Mouse (Mus musculus): ENCODE data around the gene Fgd5. TPM values are rescaled to one million over a fixed set of nuclear protein-coding genes. Genes with fewer than 3 reads are reported as not detected.

The Fgd5 gene
- polyA plus RNA-seq, 1 experiment, result 2.9 TPM

- H3K4me1 ChIP-seq (ENCODE audit: control insufficient read depth, insufficient read depth, insufficient read length, low read length), result peaks cover 15% of the 10 kb centered on the region; the same call in 1 of the 2 replicates
- H3K27me3 ChIP-seq (ENCODE audit: control insufficient read depth, insufficient read depth, low read length), result no peaks in the 10 kb centered on the region
- H3K36me3 ChIP-seq (ENCODE audit: control insufficient read depth, insufficient read depth, low read length), result no peaks in the 10 kb centered on the region; the same call in 1 of the 2 replicates
- TF ChIP-seq POLR2A (IDR thresholded peaks at IDR 0.05; ENCODE audit: low read depth, low read length) (no peak), CTCF (IDR thresholded peaks at IDR 0.05; ENCODE audit: extremely low read depth, insufficient read length, insufficient replicate concordance, low read depth, low read length) (no peak)
- WGBS, result 16% methylated on average over 3 of the region's 3 CpGs
- peak overlapping the region; percentile 93 for H3K4me3 ChIP-seq (ENCODE audit: low read depth, low read length)
- H3K27ac ChIP-seq (ENCODE audit: insufficient read depth, low read depth, low read length), result peak overlapping the region; percentile 61
Measured at GRCm38 (mm10) chr6:92092737-92093136, 114.1 kb downstream of the Fgd5 start.

GRCm38 (mm10) chr6:92093869-92094268 lies 115.2 kb downstream of the Fgd5 start:
- Histone ChIP-seq H3K27ac (ENCODE audit: insufficient read depth, low read depth, low read length) (no peak overlapping the region), H3K36me3 (ENCODE audit: control insufficient read depth, insufficient read depth, low read length) (no peaks in the 10 kb centered on the region; the same call in 1 of the 2 replicates), H3K27me3 (ENCODE audit: control insufficient read depth, insufficient read depth, low read length) (no peaks in the 10 kb centered on the region), H3K4me3 (ENCODE audit: low read depth, low read length) (no peak overlapping the region), H3K4me1 (ENCODE audit: control insufficient read depth, insufficient read depth, insufficient read length, low read length) (peaks cover 15% of the 10 kb centered on the region; the same call in 1 of the 2 replicates)
- no peak for TF ChIP-seq CTCF (IDR thresholded peaks at IDR 0.05; ENCODE audit: extremely low read depth, insufficient read length, insufficient replicate concordance, low read depth, low read length)
- whole genome bisulfite sequencing, result 80% methylated on average over 2 of the region's 2 CpGs

- Histone ChIP-seq H3K4me3 (ENCODE audit: low read depth, low read length) (no peak overlapping the region), H3K27ac (ENCODE audit: insufficient read depth, low read depth, low read length) (no peak overlapping the region), H3K4me1 (ENCODE audit: control insufficient read depth, insufficient read depth, insufficient read length, low read length) (peaks cover 6% of the 10 kb centered on the region; the same call in 1 of the 2 replicates), H3K27me3 (ENCODE audit: control insufficient read depth, insufficient read depth, low read length) (no peaks in the 10 kb centered on the region), H3K36me3 (ENCODE audit: control insufficient read depth, insufficient read depth, low read length) (no peaks in the 10 kb centered on the region)
- 83% methylated on average over 2 of the region's 2 CpGs for WGBS
- TF ChIP-seq POLR2A (IDR thresholded peaks at IDR 0.05; ENCODE audit: low read depth, low read length), result no peak
- peak; percentile 28; the same call in 1 of the 2 replicates for TF ChIP-seq CTCF (IDR thresholded peaks at IDR 0.05; ENCODE audit: extremely low read depth, insufficient read length, insufficient replicate concordance, low read depth, low read length)
Measured at GRCm38 (mm10) chr6:92100679-92101360, 122.1 kb downstream of the Fgd5 start.

- no peak overlapping the region for H3K27ac ChIP-seq (ENCODE audit: insufficient read depth, low read depth, low read length)
- H3K36me3 ChIP-seq (ENCODE audit: control insufficient read depth, insufficient read depth, low read length), result peaks cover 2% of the 10 kb centered on the region; the same call in 1 of the 2 replicates
- no peak overlapping the region for H3K4me3 ChIP-seq (ENCODE audit: low read depth, low read length)
- TF ChIP-seq POLR2A (IDR thresholded peaks at IDR 0.05; ENCODE audit: low read depth, low read length) (no peak), CTCF (IDR thresholded peaks at IDR 0.05; ENCODE audit: extremely low read depth, insufficient read length, insufficient replicate concordance, low read depth, low read length) (no peak)
- no peaks in the 10 kb centered on the region for H3K27me3 ChIP-seq (ENCODE audit: control insufficient read depth, insufficient read depth, low read length)
- no peaks in the 10 kb centered on the region for H3K4me1 ChIP-seq (ENCODE audit: control insufficient read depth, insufficient read depth, insufficient read length, low read length)
Measured at GRCm38 (mm10) chr6:92124547-92124946, 145.9 kb downstream of the Fgd5 start.

Other genes starting within 250 kb of the Fgd5 start
- gene Grip2, start 151.6 kb upstream of the Fgd5 start, polyA plus RNA-seq (2012; rRNA removed), result 0.58 and 0.82 TPM in 2 replicates
- 0.65 and 1.3 TPM in 2 replicates for gene Ccdc174, start 100.8 kb upstream of the Fgd5 start, polyA plus RNA-seq (2012; rRNA removed)
- 0.06 TPM in 1 of 2 replicates, not detected in the other for gene 4930590J08Rik, start 76.1 kb upstream of the Fgd5 start, polyA plus RNA-seq (2012; rRNA removed)
- 5.2 and 12.5 TPM in 2 replicates for gene Nr2c2, start 112.5 kb downstream of the Fgd5 start, polyA plus RNA-seq (2012; rRNA removed)
- gene Mrps25, start 205.2 kb downstream of the Fgd5 start, polyA plus RNA-seq (2012; rRNA removed), result 5.1 and 5.4 TPM in 2 replicates
- 3.4 and 5.2 TPM in 2 replicates for gene Rbsn, start 236.0 kb downstream of the Fgd5 start, polyA plus RNA-seq (2012; rRNA removed)